Mouse (Mus musculus) skeletal muscle tissue, adult 2 months (tissue): ENCODE results near the gene Gm10230.
"Not testable (repeated sequence)": the region's sequence is repeated elsewhere in the genome, so short reads cannot be mapped to it uniquely, and the experiment has no call there.

Source experiments
- DNase-seq: peaks from one replicate; pipeline ENCODE4 v3.0.0-alpha.2; 2012; ENCODE audit warnings: low read depth, low spot score

Gm10230 gene

DNA sequence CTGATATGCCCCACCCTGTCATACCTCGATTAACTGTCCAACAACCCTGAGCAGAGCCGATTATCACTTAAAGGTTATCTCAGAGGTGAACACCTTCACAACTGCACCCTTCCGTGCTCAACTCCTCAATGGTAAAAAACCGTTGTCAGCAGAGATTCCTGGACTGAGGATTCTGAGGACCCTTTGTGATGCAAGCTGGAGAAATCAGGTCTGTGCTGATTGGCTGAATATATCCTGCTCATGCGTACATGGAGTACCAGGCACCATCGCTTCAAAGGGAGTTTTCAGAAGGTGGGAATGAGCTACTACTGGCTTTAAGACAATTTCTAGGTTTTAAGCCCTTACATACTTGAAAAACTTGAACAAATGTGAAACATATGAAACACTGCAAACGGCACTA lies at the start of gene Gm10230:
Gm10230 (minus strand) TSS at position 101 of the 400 bp plus-strand sequence.
- DNase-seq, result not testable (repeated sequence)
